In the genomic region with DNA sequence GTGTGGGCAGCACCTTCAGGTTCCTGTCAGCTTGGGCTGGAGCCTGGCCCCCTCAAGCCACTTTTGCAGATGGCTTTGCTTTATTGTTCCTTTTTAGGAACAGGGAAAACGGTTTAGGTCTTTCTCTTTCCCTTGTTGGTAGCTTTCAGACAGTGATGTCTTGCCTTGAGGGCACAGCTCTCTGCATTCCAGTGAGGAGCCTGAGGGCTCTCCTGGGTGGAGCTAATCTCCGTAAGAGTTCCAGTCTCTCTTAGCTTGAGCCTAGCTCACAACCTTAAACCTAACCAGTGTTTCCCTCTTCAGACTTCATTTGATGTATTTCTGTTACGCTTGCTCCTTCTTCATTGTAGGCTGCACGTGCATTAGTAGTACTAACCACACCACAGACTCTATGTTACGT, we compare ENCODE assay signal across 19 mouse cellular contexts. TPM values are rescaled to one million over a fixed set of nuclear protein-coding genes. Genes with fewer than 3 reads are reported as not detected.
"Had no signal": no experiment of that assay in that cellular context is flagged by ENCODE, and none has a peak within 500 bp of the region (broad histone marks: within the 10 kb centered on the region; RNA-seq: fewer than 3 reads in every experiment).

No protein-coding gene starts in this region.

- DNase-seq: kidney, postnatal 25 days; layer of hippocampus, adult 9-11 months; liver, embryonic 13.5 days; lung, adult 2 months; lung, postnatal 14 days; lung, postnatal 4 days; midbrain, embryonic 14.5 days; right cerebral cortex, postnatal 14 days; spleen, adult 18-20 months; thymus, postnatal 36 days had no signal

- H3K27ac ChIP-seq: kidney, postnatal 0 days; layer of hippocampus, adult 2 months; liver, embryonic 13.5 days; stomach, embryonic 15.5 days had no signal

- H3K4me3 ChIP-seq: layer of hippocampus, adult 2 months; liver, embryonic 13.5 days; stomach, embryonic 15.5 days had no signal

- H3K9me3 ChIP-seq: liver, embryonic 13.5 days; stomach, embryonic 15.5 days had no signal

- H3K4me1 ChIP-seq: stomach, embryonic 15.5 days had no signal

- H3K9ac ChIP-seq: liver, embryonic 13.5 days; stomach, embryonic 15.5 days had no signal

- H3K27me3 ChIP-seq: liver, embryonic 13.5 days; stomach, embryonic 15.5 days had no signal

- H3K36me3 ChIP-seq: stomach, embryonic 15.5 days had no signal

RNA-seq across cellular contexts. Expression of gene C1qtnf9, which starts 52.2 kb away (rescaled TPM):
- total RNA-seq: megakaryocyte progenitor cell, adult 5-6 weeks; megakaryocyte-erythroid progenitor cell, adult 5-6 weeks had no signal
- polyA plus RNA-seq: kidney, embryonic 14.5 days; midbrain, embryonic 11.5 days; midbrain, embryonic 14.5 days; neural tube, embryonic 11.5 days; neural tube, embryonic 14.5 days had no signal
